8 mouse cellular contexts compared by ENCODE assay signal in the genomic region with DNA sequence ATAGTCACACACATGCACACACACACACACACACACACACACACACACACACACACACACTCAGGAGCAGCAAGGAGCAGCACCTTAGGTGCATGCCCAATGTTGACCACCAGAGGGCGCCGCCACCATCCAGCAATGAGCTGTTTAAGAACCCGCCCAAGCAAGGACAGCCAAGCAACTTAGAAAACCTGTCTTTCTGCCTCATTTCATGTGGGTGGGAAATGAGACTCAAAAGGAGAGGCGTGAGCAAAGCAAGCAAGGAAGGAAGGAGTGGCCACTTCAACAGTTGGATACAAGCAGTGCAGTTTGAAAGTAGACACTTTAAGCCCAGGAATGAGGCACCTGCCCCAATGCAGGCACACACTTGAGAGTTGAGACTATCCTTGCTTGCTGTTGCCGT.
DNase-seq lines count a peak whose midpoint lies in the region; ATAC-seq and TF ChIP-seq lines count a peak whose summit lies in the region.

No protein-coding gene starts in this region.

- H3K4me2 ChIP-seq in heart, embryonic 11.5 days: no peak overlapping the region
- no peak overlapping the region for H3K4me2 ChIP-seq in intestine, embryonic 16.5 days (ENCODE audit: low read depth, low read length)
- no peak overlapping the region for H3K4me2 ChIP-seq in neural tube, embryonic 11.5 days (ENCODE audit: low read depth)

- no peaks in the 10 kb centered on the region for H3K36me3 ChIP-seq in heart, embryonic 11.5 days (ENCODE audit: control insufficient read depth, insufficient read depth, low read length)
- no peaks in the 10 kb centered on the region for H3K36me3 ChIP-seq in intestine, embryonic 16.5 days (ENCODE audit: control insufficient read depth, insufficient read depth, low read length)
- no peaks in the 10 kb centered on the region for H3K36me3 ChIP-seq in neural tube, embryonic 11.5 days (ENCODE audit: control insufficient read depth, insufficient read depth, low read length)
- no peaks in the 10 kb centered on the region for H3K36me3 ChIP-seq in testis, adult 2 months (ENCODE audit: control insufficient read depth, insufficient read depth, low read length)

- TF ChIP-seq POLR2A in testis, adult 2 months (IDR thresholded peaks at IDR 0.05; ENCODE audit: control insufficient read depth, low read depth, low read length): no peak

- peak; percentile 98 for TF ChIP-seq CTCF in testis, adult 2 months (IDR thresholded peaks at IDR 0.05; ENCODE audit: control insufficient read depth, insufficient read depth, insufficient replicate concordance, low read depth, low read length)

- no peaks in the 10 kb centered on the region for H3K9me3 ChIP-seq in heart, embryonic 11.5 days (replicated peaks; ENCODE audit: control insufficient read depth, low read length)
- no peaks in the 10 kb centered on the region; the same call in 1 of the 2 replicates for H3K9me3 ChIP-seq in intestine, embryonic 16.5 days (ENCODE audit: control insufficient read depth, low read length)
- H3K9me3 ChIP-seq in neural tube, embryonic 11.5 days (ENCODE audit: control insufficient read depth, low read length): no peaks in the 10 kb centered on the region

- H3K27me3 ChIP-seq in heart, embryonic 11.5 days (ENCODE audit: control insufficient read depth, insufficient read depth, low read length): no peaks in the 10 kb centered on the region
- no peaks in the 10 kb centered on the region for H3K27me3 ChIP-seq in intestine, embryonic 16.5 days (replicated peaks; ENCODE audit: control insufficient read depth, insufficient read depth, low read length)
- no peaks in the 10 kb centered on the region for H3K27me3 ChIP-seq in neural tube, embryonic 11.5 days (ENCODE audit: control insufficient read depth, insufficient read depth, low read length)
- no peaks in the 10 kb centered on the region for H3K27me3 ChIP-seq in testis, adult 2 months (ENCODE audit: control insufficient read depth, insufficient read depth, low read length)

- peak; percentile 90 for DNase-seq in heart, adult 11 months
- DNase-seq in c-Kit-positive CD71-positive TER-119-positive erythroid progenitor cells, embryonic 14.5 days (ENCODE audit: low spot score): peak; percentile 60
- peak; percentile 44 to 63 for DNase-seq in frontal cortex, postnatal 10 days (ENCODE audit: low spot score in 2 of 2)
- DNase-seq in left cerebral cortex, postnatal 14 days (ENCODE audit: low spot score in 2 of 2): peak; percentile 81 to 94
- DNase-seq in neural tube, embryonic 11.5 days (ENCODE audit: low spot score): peak; percentile 79

- H3K9ac ChIP-seq in heart, embryonic 11.5 days (ENCODE audit: low read depth, low read length): no peak overlapping the region
- H3K9ac ChIP-seq in intestine, embryonic 16.5 days (ENCODE audit: low read depth, low read length): no peak overlapping the region
- H3K9ac ChIP-seq in neural tube, embryonic 11.5 days (ENCODE audit: low read length): no peak overlapping the region

- no peak overlapping the region for H3K4me3 ChIP-seq in heart, embryonic 11.5 days (ENCODE audit: low read depth, low read length)
- H3K4me3 ChIP-seq in intestine, embryonic 16.5 days (ENCODE audit: low read length): no peak overlapping the region
- no peak overlapping the region for H3K4me3 ChIP-seq in neural tube, embryonic 11.5 days (ENCODE audit: low read depth, low read length)
- H3K4me3 ChIP-seq in testis, adult 2 months (ENCODE audit: control insufficient read depth, low read depth, low read length): no peak overlapping the region

- intact Hi-C loops in left cerebral cortex, postnatal 14 days (cut with DNase I): no loop called here

- WGBS in heart, embryonic 11.5 days (ENCODE audit: insufficient replicate concordance): 15% methylated on average over 5 of the region's 5 CpGs
- WGBS in intestine, embryonic 16.5 days: 11% methylated on average over 5 of the region's 5 CpGs
- 15% methylated on average over 5 of the region's 5 CpGs for WGBS in neural tube, embryonic 11.5 days

- peaks cover 5% of the 10 kb centered on the region; the same call in 1 of the 2 replicates for H3K4me1 ChIP-seq in heart, embryonic 11.5 days (ENCODE audit: control insufficient read depth, insufficient read depth, low read length)
- peaks cover 2% of the 10 kb centered on the region; the same call in 1 of the 2 replicates for H3K4me1 ChIP-seq in intestine, embryonic 16.5 days (ENCODE audit: control insufficient read depth, insufficient read depth, low read length)
- H3K4me1 ChIP-seq in neural tube, embryonic 11.5 days (ENCODE audit: control insufficient read depth, insufficient read depth, low read length): no peaks in the 10 kb centered on the region
- H3K4me1 ChIP-seq in testis, adult 2 months (ENCODE audit: control insufficient read depth, insufficient read depth, low read length): no peaks in the 10 kb centered on the region

- no peak for ATAC-seq in heart, embryonic 11.5 days (replicated peaks; ENCODE audit: insufficient number of reproducible peaks, low FRiP score, low TSS enrichment)
- ATAC-seq in intestine, embryonic 16.5 days: peak; percentile 85
- ATAC-seq in neural tube, embryonic 11.5 days (ENCODE audit: insufficient read depth, low FRiP score, low TSS enrichment): no peak

- H3K27ac ChIP-seq in heart, embryonic 11.5 days (ENCODE audit: low read depth, low read length): no peak overlapping the region
- no peak overlapping the region for H3K27ac ChIP-seq in intestine, embryonic 16.5 days (ENCODE audit: low read length)
- H3K27ac ChIP-seq in neural tube, embryonic 11.5 days (ENCODE audit: low read depth, low read length): no peak overlapping the region
- no peak overlapping the region for H3K27ac ChIP-seq in testis, adult 2 months (ENCODE audit: control insufficient read depth, insufficient read depth, low read depth, low read length)
